Mouse (Mus musculus): Measurements from ENCODE around the gene Ccdc186. TPM values are rescaled to one million over a fixed set of nuclear protein-coding genes. Genes with fewer than 3 reads are reported as not detected.
"Not testable (repeated sequence)": the region's sequence is repeated elsewhere in the genome, so short reads cannot be mapped to it uniquely, and the experiment has no call there.

Ccdc186 gene
- polyA plus RNA-seq, 1 experiment: 5.5 TPM

GRCm38 (mm10) chr19:56797376-56797775 lies 24.6 kb downstream of the Ccdc186 start:
- Histone ChIP-seq H3K79me2 (ENCODE audit: control insufficient read depth, insufficient read depth) (no peaks in the 10 kb centered on the region), H3K27me3 (ENCODE audit: control insufficient read depth, insufficient read depth, insufficient read length) (no peaks in the 10 kb centered on the region), H3K4me3 (no peak overlapping the region), H3K4me2 (ENCODE audit: low read depth) (no peak overlapping the region), H3ac (ENCODE audit: control insufficient read depth, insufficient read length) (no peak overlapping the region), H3K36me3 (ENCODE audit: control insufficient read depth, insufficient read depth) (peaks cover 76% of the 10 kb centered on the region)
- TF ChIP-seq TCF12 (IDR thresholded peaks at IDR 0.05; ENCODE audit: insufficient read depth, poor library complexity, severe bottlenecking) (no peak), POLR2AphosphoS2 (IDR thresholded peaks at IDR 0.05; ENCODE audit: insufficient read length, low read depth) (no peak), MYOD1 (IDR thresholded peaks at IDR 0.05; ENCODE audit: control insufficient read depth in 1 of 3, insufficient read length in 2 of 3, low read depth in 2 of 3) (no peak), REST (IDR thresholded peaks at IDR 0.05; ENCODE audit: insufficient read depth, insufficient read length) (no peak), TCF3 (IDR thresholded peaks at IDR 0.05; ENCODE audit: insufficient read length, low read depth) (no peak), SRF (IDR thresholded peaks at IDR 0.05; ENCODE audit: control insufficient read depth, insufficient read length, low read depth) (no peak), POLR2A (IDR thresholded peaks at IDR 0.05; ENCODE audit: insufficient read length, low read depth) (no peak), CEBPB (IDR thresholded peaks at IDR 0.05; ENCODE audit: insufficient read depth, poor library complexity, severe bottlenecking) (no peak), USF1 (IDR thresholded peaks at IDR 0.05; ENCODE audit: low read depth) (no peak), MYOG (IDR thresholded peaks at IDR 0.05; ENCODE audit: control insufficient read depth in 1 of 3, insufficient read depth in 1 of 3, insufficient read length in 2 of 3, low read depth in 2 of 3) (no peak), E2F4 (IDR thresholded peaks at IDR 0.05; ENCODE audit: insufficient read depth) (no peak), MAX (IDR thresholded peaks at IDR 0.05; ENCODE audit: low read depth) (no peak)

- H3ac ChIP-seq (ENCODE audit: control insufficient read depth, insufficient read length): no peak overlapping the region
- no peaks in the 10 kb centered on the region for H3K27me3 ChIP-seq (ENCODE audit: control insufficient read depth, insufficient read depth, insufficient read length)
- no peak for TF ChIP-seq TCF3 (IDR thresholded peaks at IDR 0.05; ENCODE audit: insufficient read length, low read depth)
- TF ChIP-seq SRF (IDR thresholded peaks at IDR 0.05; ENCODE audit: control insufficient read depth, insufficient read length, low read depth): no peak
- no peak for TF ChIP-seq USF1 (IDR thresholded peaks at IDR 0.05; ENCODE audit: low read depth)
- TF ChIP-seq MYOD1 (IDR thresholded peaks at IDR 0.05; ENCODE audit: control insufficient read depth in 1 of 3, insufficient read length in 2 of 3, low read depth in 2 of 3): no peak
- no peak for TF ChIP-seq MYOG (IDR thresholded peaks at IDR 0.05; ENCODE audit: control insufficient read depth in 1 of 3, insufficient read depth in 1 of 3, insufficient read length in 2 of 3, low read depth in 2 of 3)
- no peak for TF ChIP-seq REST (IDR thresholded peaks at IDR 0.05; ENCODE audit: insufficient read depth, insufficient read length)
- no peak for TF ChIP-seq POLR2AphosphoS2 (IDR thresholded peaks at IDR 0.05; ENCODE audit: insufficient read length, low read depth)
- TF ChIP-seq TCF12 (IDR thresholded peaks at IDR 0.05; ENCODE audit: insufficient read depth, poor library complexity, severe bottlenecking): no peak
- TF ChIP-seq MAX (IDR thresholded peaks at IDR 0.05; ENCODE audit: low read depth): no peak
- TF ChIP-seq CEBPB (IDR thresholded peaks at IDR 0.05; ENCODE audit: insufficient read depth, poor library complexity, severe bottlenecking): no peak
- no peak for TF ChIP-seq E2F4 (IDR thresholded peaks at IDR 0.05; ENCODE audit: insufficient read depth)
- TF ChIP-seq POLR2A (IDR thresholded peaks at IDR 0.05; ENCODE audit: insufficient read length, low read depth): no peak
- no peak overlapping the region for H3K4me2 ChIP-seq (ENCODE audit: low read depth)
- peaks cover 45% of the 10 kb centered on the region for H3K36me3 ChIP-seq (ENCODE audit: control insufficient read depth, insufficient read depth)
- no peak overlapping the region for H3K4me3 ChIP-seq
- no peaks in the 10 kb centered on the region for H3K79me2 ChIP-seq (ENCODE audit: control insufficient read depth, insufficient read depth)
Observed at GRCm38 (mm10) chr19:56788952-56789351, 33.0 kb downstream of the Ccdc186 start.

GRCm38 (mm10) chr19:56787911-56788310 lies 34.1 kb downstream of the Ccdc186 start:
- no peak overlapping the region for H3ac ChIP-seq (ENCODE audit: control insufficient read depth, insufficient read length)
- no peaks in the 10 kb centered on the region for H3K27me3 ChIP-seq (ENCODE audit: control insufficient read depth, insufficient read depth, insufficient read length)
- H3K4me2 ChIP-seq (ENCODE audit: low read depth): no peak overlapping the region
- no peak overlapping the region for H3K4me3 ChIP-seq
- H3K79me2 ChIP-seq (ENCODE audit: control insufficient read depth, insufficient read depth): no peaks in the 10 kb centered on the region
- TF ChIP-seq MYOD1 (IDR thresholded peaks at IDR 0.05; ENCODE audit: control insufficient read depth in 1 of 3, insufficient read length in 2 of 3, low read depth in 2 of 3) (no peak), USF1 (IDR thresholded peaks at IDR 0.05; ENCODE audit: low read depth) (no peak), REST (IDR thresholded peaks at IDR 0.05; ENCODE audit: insufficient read depth, insufficient read length) (no peak), MAX (IDR thresholded peaks at IDR 0.05; ENCODE audit: low read depth) (no peak), CEBPB (IDR thresholded peaks at IDR 0.05; ENCODE audit: insufficient read depth, poor library complexity, severe bottlenecking) (no peak), MYOG (IDR thresholded peaks at IDR 0.05; ENCODE audit: control insufficient read depth in 1 of 3, insufficient read depth in 1 of 3, insufficient read length in 2 of 3, low read depth in 2 of 3) (no peak), TCF3 (IDR thresholded peaks at IDR 0.05; ENCODE audit: insufficient read length, low read depth) (no peak), POLR2A (IDR thresholded peaks at IDR 0.05; ENCODE audit: insufficient read length, low read depth) (no peak), SRF (IDR thresholded peaks at IDR 0.05; ENCODE audit: control insufficient read depth, insufficient read length, low read depth) (no peak), POLR2AphosphoS2 (IDR thresholded peaks at IDR 0.05; ENCODE audit: insufficient read length, low read depth) (no peak), E2F4 (IDR thresholded peaks at IDR 0.05; ENCODE audit: insufficient read depth) (no peak), TCF12 (IDR thresholded peaks at IDR 0.05; ENCODE audit: insufficient read depth, poor library complexity, severe bottlenecking) (no peak)
- peaks cover 36% of the 10 kb centered on the region for H3K36me3 ChIP-seq (ENCODE audit: control insufficient read depth, insufficient read depth)

DNA sequence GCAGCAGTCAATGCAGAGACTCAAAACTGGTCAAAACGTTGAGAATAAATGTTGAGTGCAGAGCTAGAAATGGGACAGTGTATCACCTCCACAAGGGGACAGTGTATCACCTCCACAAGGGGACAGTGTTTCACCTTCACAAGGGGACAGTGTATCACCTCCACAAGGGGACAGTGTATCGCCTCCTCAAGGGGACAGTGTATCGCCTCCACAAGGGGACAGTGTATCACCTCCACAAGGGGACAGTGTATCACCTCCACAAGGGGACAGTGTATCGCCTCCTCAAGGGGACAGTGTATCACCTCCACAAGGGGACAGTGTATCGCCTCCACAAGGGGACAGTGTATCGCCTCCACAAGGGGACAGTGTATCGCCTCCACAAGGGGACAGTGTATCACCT lies 43.5 kb downstream of the Ccdc186 start:
- not testable (repeated sequence) for H3K27me3 ChIP-seq (ENCODE audit: control insufficient read depth, insufficient read depth, insufficient read length); H3ac ChIP-seq (ENCODE audit: control insufficient read depth, insufficient read length); H3K36me3 ChIP-seq (ENCODE audit: control insufficient read depth, insufficient read depth); H3K4me3 ChIP-seq; H3K4me2 ChIP-seq (ENCODE audit: low read depth); H3K79me2 ChIP-seq (ENCODE audit: control insufficient read depth, insufficient read depth)

GRCm38 (mm10) chr19:56776719-56777382 lies 45.1 kb downstream of the Ccdc186 start:
- no peaks in the 10 kb centered on the region for H3K36me3 ChIP-seq (ENCODE audit: control insufficient read depth, insufficient read depth)
- no peak overlapping the region for H3K4me3 ChIP-seq
- no peak overlapping the region for H3ac ChIP-seq (ENCODE audit: control insufficient read depth, insufficient read length)
- no peaks in the 10 kb centered on the region for H3K27me3 ChIP-seq (ENCODE audit: control insufficient read depth, insufficient read depth, insufficient read length)
- H3K79me2 ChIP-seq (ENCODE audit: control insufficient read depth, insufficient read depth): no peaks in the 10 kb centered on the region
- peak overlapping the region; percentile 31 for H3K4me2 ChIP-seq (ENCODE audit: low read depth)
- TF ChIP-seq SRF (IDR thresholded peaks at IDR 0.05; ENCODE audit: control insufficient read depth, insufficient read length, low read depth) (no peak), MYOD1 (IDR thresholded peaks at IDR 0.05; ENCODE audit: control insufficient read depth in 1 of 3, insufficient read length in 2 of 3, low read depth in 2 of 3) (peak in 1 of 3 experiments; percentile 22), MYOG (IDR thresholded peaks at IDR 0.05; ENCODE audit: control insufficient read depth in 1 of 3, insufficient read depth in 1 of 3, insufficient read length in 2 of 3, low read depth in 2 of 3) (peak in 1 of 3 experiments; percentile 7), TCF3 (IDR thresholded peaks at IDR 0.05; ENCODE audit: insufficient read length, low read depth) (no peak), USF1 (IDR thresholded peaks at IDR 0.05; ENCODE audit: low read depth) (no peak)

Measured in myocyte (in vitro differentiated cells).